Mouse (Mus musculus): ENCODE data around the gene Sept7.
A peak's percentile ranks its signal among the peaks of the same experiment; 100 is the strongest.
"Not testable (repeated sequence)": the region's sequence is repeated elsewhere in the genome, so short reads cannot be mapped to it uniquely, and the experiment has no call there.

The Sept7 gene

GRCm38 (mm10) chr9:25252283-25252726 is at the start of gene Sept7:
Gene Sept7, plus strand, starts transcription at chr9:25252439.
- DNase-seq, result peak; percentile 99

- peak; percentile 41 for DNase-seq
Measured at GRCm38 (mm10) chr9:25208087-25208803, 44.0 kb upstream of the Sept7 start.

- DNase-seq, result peak; percentile 18
Measured at GRCm38 (mm10) chr9:25212309-25213163, 39.7 kb upstream of the Sept7 start.

- no peak for DNase-seq
Measured at GRCm38 (mm10) chr9:25213164-25213557, 39.1 kb upstream of the Sept7 start.

- no peak for DNase-seq
Measured at GRCm38 (mm10) chr9:25215411-25215810, 36.8 kb upstream of the Sept7 start.

GRCm38 (mm10) chr9:25216210-25216609 is 36.0 kb upstream of the Sept7 start:
- DNase-seq, result no peak

GRCm38 (mm10) chr9:25218954-25219353 is 33.3 kb upstream of the Sept7 start:
- peak; percentile 26 for DNase-seq

- peak; percentile 45 for DNase-seq
Measured at GRCm38 (mm10) chr9:25219882-25220281, 32.4 kb upstream of the Sept7 start.

- peak; percentile 83 for DNase-seq
Measured at GRCm38 (mm10) chr9:25224959-25225358, 27.3 kb upstream of the Sept7 start.

GRCm38 (mm10) chr9:25229740-25230139 is 22.5 kb upstream of the Sept7 start:
- DNase-seq, result no peak

- peak; percentile 42 for DNase-seq
Measured at GRCm38 (mm10) chr9:25230213-25231039, 21.8 kb upstream of the Sept7 start.

GRCm38 (mm10) chr9:25241065-25241464 is 11.2 kb upstream of the Sept7 start:
- DNase-seq, result peak; percentile 54

- not testable (repeated sequence) for DNase-seq
Measured at GRCm38 (mm10) chr9:25241783-25242182, 10.5 kb upstream of the Sept7 start.

GRCm38 (mm10) chr9:25242266-25242665 is 10.0 kb upstream of the Sept7 start:
- DNase-seq, result no peak

GRCm38 (mm10) chr9:25243926-25244657 is 8.1 kb upstream of the Sept7 start:
- DNase-seq, result no peak

GRCm38 (mm10) chr9:25245125-25245524 is 7.1 kb upstream of the Sept7 start:
- no peak for DNase-seq

GRCm38 (mm10) chr9:25246508-25246907 is 5.7 kb upstream of the Sept7 start:
- no peak for DNase-seq

- DNase-seq, result no peak
Measured at GRCm38 (mm10) chr9:25251174-25251573, 1.1 kb upstream of the Sept7 start.

GRCm38 (mm10) chr9:25251611-25252282 is 492 bp upstream of the Sept7 start:
- peak; percentile 92 for DNase-seq

- DNase-seq, result peak; percentile 61
Measured at GRCm38 (mm10) chr9:25252759-25253477, 679 bp downstream of the Sept7 start.

GRCm38 (mm10) chr9:25253478-25253824 is 1.2 kb downstream of the Sept7 start:
- DNase-seq, result no peak
